ENCODE assay signal across 10 mouse cellular contexts in genomic region chr10:60615898-60616297, GRCm38 (mm10).
A peak's percentile ranks its signal among the peaks of the same experiment; 100 is the strongest.
DNase-seq lines count a peak whose midpoint lies in the region; ATAC-seq and TF ChIP-seq lines count a peak whose summit lies in the region.
"Had no signal": no experiment of that assay in that cellular context is flagged by ENCODE, and none has a peak within 500 bp of the region (broad histone marks: within the 10 kb centered on the region; RNA-seq: fewer than 3 reads in every experiment).

No protein-coding gene starts in this region.

- no peak overlapping the region for H3K4me3 ChIP-seq in heart, embryonic 13.5 days
- no peak overlapping the region for H3K4me3 ChIP-seq in lung, postnatal 0 days (ENCODE audit: low read depth, low read length)

- H3K9me3 ChIP-seq in heart, embryonic 13.5 days, result no peaks in the 10 kb centered on the region
- H3K9me3 ChIP-seq in lung, postnatal 0 days (ENCODE audit: low read length), result no peaks in the 10 kb centered on the region

- H3K4me2 ChIP-seq in heart, embryonic 13.5 days, result no peak overlapping the region
- H3K4me2 ChIP-seq in lung, postnatal 0 days (replicated peaks; ENCODE audit: low read depth, low read length), result no peak overlapping the region

- 57% methylated on average over 5 of the region's 5 CpGs for WGBS in heart, embryonic 13.5 days
- WGBS in lung, postnatal 0 days, result 56% methylated on average over 5 of the region's 5 CpGs

- 0 out of 2 replicates have a peak, but pooled peaks have one; percentile 21 for ATAC-seq in heart, embryonic 13.5 days (ENCODE audit: extremely low read depth, insufficient number of reproducible peaks, low FRiP score, low TSS enrichment)
- ATAC-seq in lung, postnatal 0 days, result no peak
- 0 out of 2 replicates have a peak, but pooled peaks have one; percentile 23 for ATAC-seq in erythroid progenitor cell, adult 5-6 weeks (replicated peaks; ENCODE audit: low FRiP score, poor library complexity, severe bottlenecking)
- ATAC-seq in cerebellum, adult (ENCODE audit: insufficient number of reproducible peaks, low FRiP score, low TSS enrichment), result no peak
- ATAC-seq in inflammation-experienced regulatory T-cells, adult 6 months, result no peak

- DNase-seq in heart, adult 9 months (ENCODE audit: low spot score in 2 of 2), result no peak
- no peak for DNase-seq in lung, postnatal 0 days (ENCODE audit: low spot score)
- DNase-seq in lung, postnatal 10 days, result no peak
- peak; percentile 8 for DNase-seq in thymus, postnatal 25 days
- DNase-seq: kidney, postnatal 36 days; lung, postnatal 14 days had no signal

- H3K36me3 ChIP-seq in heart, embryonic 13.5 days, result no peaks in the 10 kb centered on the region
- no peaks in the 10 kb centered on the region for H3K36me3 ChIP-seq in lung, postnatal 0 days (ENCODE audit: insufficient read depth, low read length)

- peaks cover 26% of the 10 kb centered on the region for H3K27me3 ChIP-seq in heart, embryonic 13.5 days (replicated peaks)
- no peaks in the 10 kb centered on the region for H3K27me3 ChIP-seq in lung, postnatal 0 days (replicated peaks; ENCODE audit: insufficient read depth, low read length)

- H3K27ac ChIP-seq in heart, embryonic 13.5 days (replicated peaks), result no peak overlapping the region
- no peak overlapping the region for H3K27ac ChIP-seq in lung, postnatal 0 days (ENCODE audit: low read length)

- TF ChIP-seq EP300 in lung, postnatal 0 days (IDR thresholded peaks at IDR 0.05), result no peak

- no peaks in the 10 kb centered on the region for H3K4me1 ChIP-seq in heart, embryonic 13.5 days
- H3K4me1 ChIP-seq in lung, postnatal 0 days (ENCODE audit: insufficient read depth, low read depth, low read length), result no peaks in the 10 kb centered on the region

- no peak overlapping the region for H3K9ac ChIP-seq in heart, embryonic 13.5 days
- no peak overlapping the region for H3K9ac ChIP-seq in lung, postnatal 0 days (replicated peaks; ENCODE audit: low read depth)

- peak; percentile 56 for TF ChIP-seq CTCF in lung, postnatal 0 days (IDR thresholded peaks at IDR 0.05)

Comparison
In these comparisons a context has a peak if more than half of its experiments do, and no peak if none do; other contexts are left out.
1. ATAC-seq: peak in heart, embryonic 13.5 days (single experiment) and erythroid progenitor cell, adult 5-6 weeks (single experiment); none in lung, postnatal 0 days (single experiment), cerebellum, adult (single experiment) and inflammation-experienced regulatory T-cells, adult 6 months (single experiment).